Mouse (Mus musculus) thymus, postnatal 25 days (tissue): ENCODE data around the gene Tmem33.
A peak's percentile ranks its signal among the peaks of the same experiment; 100 is the strongest.

ENCODE experiments used
- DNase-seq: peaks from one replicate; pipeline ENCODE4 v3.0.0; 2022

The Tmem33 gene

DNA sequence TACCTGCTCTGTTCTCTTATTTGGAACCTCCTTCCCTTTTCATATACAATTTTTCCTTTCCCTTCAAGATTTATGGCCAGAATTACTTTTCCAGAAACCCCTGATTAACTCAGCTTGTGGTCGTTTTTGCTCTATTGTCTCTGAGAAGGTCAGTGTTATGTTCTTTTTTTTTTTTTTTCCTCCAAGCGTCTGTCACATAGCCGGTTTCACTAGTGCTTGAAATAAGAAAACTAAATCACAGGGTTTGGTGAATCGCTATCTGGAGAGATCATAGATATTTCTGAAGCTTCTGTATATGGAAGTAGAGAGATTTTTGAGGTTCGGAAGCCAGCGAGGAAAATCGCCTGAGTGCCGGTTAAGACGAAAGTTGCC is 220 bp upstream of the Tmem33 start:
- DNase-seq = no peak

DNA sequence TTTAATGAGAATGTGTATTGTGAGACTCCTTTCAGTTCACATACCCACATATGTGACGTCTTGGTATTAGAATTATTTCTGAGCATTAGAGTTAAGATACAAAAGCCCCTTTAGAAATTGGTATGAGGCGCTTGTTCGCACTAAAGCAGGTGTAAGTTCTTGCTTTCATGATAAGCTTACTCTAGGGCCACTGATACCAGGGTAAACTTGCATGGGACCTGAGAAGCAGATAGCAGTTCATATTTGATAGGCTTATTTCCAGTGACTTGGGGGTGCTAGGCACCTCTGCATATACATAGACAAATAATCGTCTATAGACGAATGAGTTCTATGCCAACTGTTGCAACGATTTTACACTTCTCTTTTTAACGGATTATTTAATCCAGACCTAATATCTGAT is 2.6 kb downstream of the Tmem33 start:
- no peak for DNase-seq

DNA sequence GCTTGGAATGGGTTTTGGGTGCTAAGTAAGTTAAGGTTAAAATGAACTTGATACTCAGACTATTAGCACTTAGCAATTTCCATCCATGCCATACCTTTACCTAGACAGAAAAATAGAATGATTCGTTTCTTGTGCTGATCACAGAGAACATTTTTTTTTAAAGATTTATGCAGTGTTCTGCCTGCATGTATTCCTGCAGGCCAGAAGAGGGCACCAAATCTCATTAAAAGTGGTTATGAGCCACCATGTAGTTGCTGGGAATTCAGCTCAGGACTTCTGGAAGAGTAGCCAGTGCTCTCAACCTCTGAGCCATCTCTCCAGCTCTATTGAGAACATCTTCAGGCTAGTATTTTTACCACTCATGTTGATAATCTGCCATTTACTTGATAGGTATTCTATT is 5.7 kb downstream of the Tmem33 start:
- DNase-seq = no peak

DNA sequence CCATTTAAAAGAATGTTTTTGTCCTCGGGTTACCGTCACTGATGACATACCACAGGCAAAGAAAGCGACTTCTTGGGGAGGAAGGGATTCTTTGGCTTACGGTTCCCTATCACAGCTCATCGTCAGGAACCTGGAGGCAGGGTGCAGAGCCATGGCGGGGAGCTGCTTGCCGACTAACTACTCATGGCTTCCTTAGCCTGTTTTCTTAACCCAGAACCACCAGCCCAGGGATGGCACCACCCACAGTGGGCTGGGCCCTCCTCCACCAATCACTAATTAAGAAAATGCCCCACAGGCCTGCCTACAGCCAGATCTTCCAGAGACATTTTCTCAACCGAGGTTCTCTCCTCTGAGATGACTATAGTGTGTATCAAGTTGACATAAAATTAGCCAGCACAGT is 8.9 kb downstream of the Tmem33 start:
- no peak for DNase-seq

DNA sequence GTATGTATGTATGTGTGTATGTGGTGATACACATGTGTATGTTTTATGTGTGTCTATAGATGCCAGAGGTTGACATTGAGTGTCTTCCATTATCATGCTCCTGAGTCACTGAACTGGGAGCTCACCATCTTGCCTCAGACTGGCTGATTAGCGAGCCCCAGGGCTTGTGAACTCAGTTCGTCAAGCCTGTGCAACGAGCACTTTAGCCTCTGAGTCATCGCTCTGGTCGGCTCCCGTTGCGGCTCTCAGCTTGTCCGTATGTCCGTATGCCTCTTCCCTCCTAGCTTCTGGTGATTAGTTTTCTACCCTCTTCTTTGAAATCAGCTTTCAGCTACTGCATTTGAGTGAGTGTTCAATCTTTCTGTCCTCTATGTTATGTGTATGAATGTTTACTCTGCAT is 19.0 kb downstream of the Tmem33 start:
- DNase-seq = no peak

DNA sequence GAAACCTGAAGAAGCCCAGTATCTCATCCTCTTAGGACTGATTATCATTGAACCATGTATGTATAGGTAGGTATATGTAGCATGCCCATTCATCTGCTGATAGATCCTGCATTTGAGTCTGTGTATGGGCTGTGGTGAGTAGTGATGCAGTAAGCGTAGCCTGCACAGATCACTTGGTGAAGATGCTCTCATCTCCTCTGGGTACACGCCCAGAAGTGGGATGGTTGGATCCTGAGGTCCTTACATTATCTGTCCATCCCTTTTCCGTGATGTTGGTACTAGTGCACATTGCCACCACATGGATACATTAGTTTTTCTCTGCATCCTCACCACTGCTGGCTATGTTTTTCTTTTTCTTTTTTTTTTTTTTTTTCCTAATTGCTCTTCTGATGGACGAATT is 19.5 kb downstream of the Tmem33 start:
- no peak for DNase-seq

DNA sequence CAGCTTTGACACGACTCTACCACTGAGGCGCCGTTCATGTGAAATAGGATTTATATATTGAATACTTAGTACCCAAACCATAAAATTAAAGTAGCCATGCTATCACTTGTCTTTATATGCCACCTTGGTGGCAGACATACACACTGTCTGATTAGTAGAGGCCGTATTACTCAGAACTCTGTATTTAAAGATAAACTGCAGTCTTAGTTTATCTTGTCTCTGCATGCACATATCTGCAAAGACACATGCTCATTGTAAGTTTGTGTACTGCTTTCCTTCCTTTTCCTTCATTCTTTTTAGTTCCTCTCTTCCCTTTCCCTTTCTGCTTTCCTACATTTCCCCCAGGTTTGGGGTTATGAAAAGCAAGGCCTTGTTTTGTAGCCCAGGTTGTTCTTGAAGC is 20.0 kb downstream of the Tmem33 start:
- no peak for DNase-seq

DNA sequence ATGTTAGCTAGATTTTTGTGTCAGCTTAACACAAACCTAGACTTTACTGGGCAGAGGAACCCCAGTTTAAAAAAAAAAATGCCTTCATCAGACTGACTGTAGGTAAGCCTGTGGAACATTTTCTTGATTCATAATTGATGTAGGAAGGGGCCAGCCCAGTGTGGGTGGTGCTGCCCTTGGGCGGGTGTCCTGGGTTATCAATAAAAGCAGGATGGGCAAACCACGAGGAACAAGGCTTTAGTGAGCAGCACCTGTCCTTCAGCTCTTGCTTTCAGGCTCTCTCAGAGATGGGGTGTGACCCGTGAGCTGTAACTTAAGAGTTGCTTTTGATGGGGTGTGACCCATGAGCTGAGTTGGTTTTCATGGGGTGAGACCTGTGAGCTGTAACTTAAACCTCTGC is 34.7 kb downstream of the Tmem33 start:
- DNase-seq = no peak

DNA sequence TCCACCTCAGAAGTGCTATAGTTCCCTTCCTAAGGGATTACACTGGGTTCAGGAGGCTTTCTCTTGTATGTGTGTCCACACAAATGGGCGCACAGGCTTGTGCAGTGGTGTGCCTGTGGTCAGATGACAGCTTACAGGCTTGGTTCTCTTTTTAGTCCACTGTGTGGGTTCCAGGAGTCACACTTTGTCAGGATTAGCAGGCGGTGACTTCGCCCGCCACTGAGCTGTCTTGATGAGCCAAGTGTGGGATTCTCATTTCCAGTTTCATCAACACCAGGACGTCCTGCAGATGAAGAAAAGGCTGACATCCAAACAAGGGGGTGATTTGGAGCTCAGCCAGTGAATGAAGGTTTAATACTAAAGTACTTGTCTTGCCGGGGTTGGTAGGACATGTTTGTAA is 35.3 kb downstream of the Tmem33 start:
- DNase-seq = no peak

DNA sequence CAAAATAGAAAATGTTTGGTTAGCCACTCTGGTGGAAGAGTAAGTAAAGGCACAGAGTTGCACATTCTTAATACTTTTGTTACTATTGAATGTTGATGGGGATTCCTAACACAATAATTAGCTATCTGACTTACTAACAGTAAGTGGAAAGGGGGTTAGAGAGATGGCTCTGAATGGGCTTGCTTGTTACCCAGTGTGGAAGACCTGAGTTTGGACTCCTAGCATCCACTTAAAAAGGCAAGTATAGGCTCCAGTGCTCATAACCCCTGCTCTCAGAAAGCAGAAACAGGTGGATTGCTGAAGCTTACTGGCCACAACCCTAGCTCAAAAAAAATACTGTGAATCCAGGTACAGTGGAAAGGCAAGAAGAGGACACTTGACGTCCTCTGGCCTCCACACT is 35.8 kb downstream of the Tmem33 start:
- DNase-seq = no peak

DNA sequence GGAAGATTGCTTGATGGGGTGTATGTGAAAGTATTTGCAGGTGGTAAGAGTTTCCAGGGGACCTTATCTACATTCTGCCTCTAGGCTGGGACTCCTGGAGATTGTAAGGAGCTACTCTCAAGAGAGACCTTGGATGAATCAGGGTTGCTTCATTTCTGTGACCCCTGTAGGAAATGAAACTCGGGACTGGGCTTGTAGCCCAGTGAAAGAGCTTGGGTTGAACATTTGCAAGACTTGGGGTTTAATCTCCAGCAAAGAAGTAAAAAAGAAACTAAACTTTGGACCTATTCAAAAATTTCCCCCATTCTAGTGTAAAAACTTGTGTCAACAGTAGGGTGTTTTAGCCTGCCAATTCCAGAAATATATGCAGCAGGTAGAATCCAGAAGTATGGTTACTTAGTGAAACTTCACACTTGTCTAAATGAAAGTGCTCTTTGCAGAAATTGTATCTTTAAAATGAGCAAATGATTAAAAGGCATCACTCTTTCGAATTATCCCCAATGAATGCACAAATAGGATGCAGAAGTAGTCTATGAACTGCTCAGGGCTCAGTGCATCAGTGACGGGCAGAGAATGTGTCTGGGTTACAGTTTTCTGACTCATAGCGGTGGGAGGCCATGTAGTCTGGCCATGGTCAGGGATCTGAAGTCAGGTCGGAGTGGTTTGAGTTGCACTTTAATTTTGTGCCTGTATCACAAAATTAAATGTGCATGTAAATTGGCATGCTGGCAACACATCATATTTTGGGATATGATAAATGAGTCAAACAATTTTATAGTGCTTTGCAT is 36.9 kb downstream of the Tmem33 start:
- no peak for DNase-seq

DNA sequence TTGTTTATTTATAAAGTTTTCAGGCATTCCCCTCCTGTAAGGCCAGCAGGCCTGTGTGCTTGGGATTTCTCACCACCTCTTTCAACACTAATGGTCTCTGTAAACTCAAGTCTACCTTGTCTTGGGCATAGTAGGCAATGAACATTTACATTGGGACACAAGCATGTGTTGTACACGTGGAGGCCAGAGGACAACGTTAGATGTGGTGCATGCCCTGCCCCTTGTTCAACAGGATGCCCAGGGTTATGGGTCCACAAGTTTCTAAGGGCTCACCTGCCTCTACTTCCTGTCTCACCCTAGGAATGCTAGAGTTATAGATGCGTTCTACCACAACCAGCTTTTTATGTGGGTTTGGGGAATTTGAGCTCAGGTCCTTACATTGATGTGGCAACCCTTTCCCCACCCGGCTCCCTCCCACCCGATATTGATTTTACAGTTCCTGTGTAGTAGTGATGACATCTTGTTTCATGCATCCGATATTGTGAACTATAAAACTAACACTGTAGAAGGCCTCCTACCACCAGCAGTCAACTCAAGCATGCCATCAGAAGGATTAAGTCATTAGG is 39.6 kb downstream of the Tmem33 start:
- DNase-seq = peak; percentile 9

DNA sequence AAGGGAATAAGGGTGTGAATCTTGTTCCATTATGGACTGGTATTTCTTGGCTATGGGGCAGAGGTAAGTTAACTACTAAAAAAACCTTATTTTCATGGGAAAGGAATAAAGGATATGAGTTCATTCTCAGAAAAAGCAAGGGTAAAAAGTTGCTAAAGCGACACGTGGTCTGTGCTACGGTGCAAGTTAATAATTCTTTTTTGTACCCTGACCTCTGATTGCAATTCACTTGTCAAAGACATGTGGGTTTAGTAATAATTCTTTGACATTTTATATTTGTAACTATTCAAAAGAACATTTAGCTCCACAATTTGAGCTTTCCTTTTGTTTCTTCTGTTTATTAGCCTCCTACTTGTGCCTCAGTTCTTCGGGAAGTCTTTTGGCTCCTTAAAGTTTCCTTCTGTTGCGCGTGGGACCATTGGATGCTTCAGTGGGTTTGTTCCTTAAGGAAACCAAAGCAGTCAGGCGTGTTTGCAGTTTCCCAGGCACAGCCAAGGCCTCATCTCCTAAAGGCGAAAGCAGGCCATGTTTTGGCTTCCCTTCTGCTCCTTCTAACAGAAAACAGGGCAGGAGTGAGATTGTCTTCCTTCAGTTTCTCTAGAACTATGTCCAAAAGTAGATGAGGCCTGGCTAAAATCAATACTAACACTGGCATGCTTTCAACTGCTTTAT is 40.7 kb downstream of the Tmem33 start:
- DNase-seq = no peak

DNA sequence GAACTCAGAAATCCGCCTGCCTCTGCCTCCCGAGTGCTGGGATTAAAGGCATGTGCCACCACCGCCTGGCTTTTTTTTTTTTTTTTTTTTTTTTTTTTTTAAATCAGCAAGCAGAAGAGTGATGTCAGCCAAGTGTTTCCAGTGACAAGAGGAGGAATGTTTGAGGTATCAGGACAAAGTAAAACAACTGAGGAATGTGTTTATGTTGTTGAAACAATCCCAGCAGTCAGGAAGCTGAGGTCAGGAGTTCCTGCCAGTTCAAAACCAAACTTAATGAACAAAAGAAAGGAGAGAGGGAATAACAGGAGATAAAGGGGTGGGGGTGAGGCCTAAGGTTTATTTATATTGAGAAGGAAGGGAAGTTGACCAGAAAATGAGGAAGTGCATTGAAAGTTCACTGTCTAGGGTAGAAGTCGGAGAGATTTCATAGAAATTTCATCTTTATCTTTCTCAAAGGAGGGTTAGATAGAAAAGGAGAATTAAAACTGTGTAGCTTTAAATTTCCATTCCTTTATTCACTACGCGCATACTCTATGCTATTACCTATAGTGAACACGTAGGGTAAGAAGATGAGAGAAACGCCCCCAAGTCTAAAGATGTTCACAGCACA is 41.5 kb downstream of the Tmem33 start:
- no peak for DNase-seq

DNA sequence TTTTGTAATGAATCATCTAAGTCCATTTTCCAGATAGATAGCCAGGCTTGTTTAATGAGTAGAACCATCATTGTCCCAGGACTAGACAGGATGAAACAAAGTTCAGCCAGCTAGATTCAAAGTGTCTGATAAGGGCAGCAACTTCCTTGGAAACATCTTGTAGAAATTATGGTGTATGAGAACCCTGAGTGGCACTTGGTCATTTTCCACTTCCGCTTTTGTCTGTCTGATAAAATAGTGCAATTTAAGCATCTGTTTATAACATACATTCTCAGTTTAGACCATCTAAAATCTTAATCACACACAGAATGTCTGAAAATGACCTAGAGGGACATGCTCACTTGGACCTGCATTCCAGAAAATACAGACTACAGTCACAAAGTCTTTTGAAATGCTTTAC is 43.5 kb downstream of the Tmem33 start:
- DNase-seq = no peak

DNA sequence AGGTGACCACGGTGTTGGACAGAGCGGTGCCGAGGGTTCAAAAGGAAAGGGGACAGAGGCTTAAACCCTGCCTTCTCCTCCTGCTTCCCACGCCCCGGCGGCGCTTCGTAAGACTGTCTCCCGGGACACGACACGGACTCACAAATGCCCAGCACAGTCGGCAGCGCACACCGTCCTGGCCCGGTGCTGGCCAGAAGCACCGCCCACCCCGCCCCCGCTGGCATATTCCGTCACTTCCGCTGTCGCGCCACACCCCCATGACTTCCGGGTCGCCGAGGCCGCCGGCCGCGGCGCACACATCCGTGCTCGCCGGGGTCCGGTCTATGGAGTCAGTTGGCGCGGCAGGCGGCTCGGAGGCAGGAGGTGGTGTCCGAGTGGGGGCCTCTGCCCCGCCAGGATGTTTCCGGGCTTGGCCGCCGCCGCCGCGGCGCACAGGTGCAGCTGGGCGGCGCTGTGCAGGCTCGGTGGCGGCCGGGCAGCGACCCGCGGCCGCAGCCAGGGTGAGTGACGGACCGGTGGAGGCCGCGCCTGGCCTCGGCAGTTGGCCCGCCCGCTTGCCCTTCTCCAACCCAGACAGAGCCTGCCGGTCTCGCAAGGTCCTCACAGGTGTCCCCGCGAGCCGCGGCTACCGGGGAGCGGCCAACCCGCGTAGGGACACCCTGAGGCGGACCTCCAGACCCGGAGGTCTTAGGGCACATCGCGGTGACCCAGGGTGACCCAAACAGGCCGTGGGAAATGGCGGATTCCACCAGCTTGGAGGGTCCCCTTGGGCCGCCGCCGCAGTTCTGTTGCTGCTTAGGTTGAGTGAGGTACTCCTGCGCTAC is 46.5 kb downstream of the Tmem33 start, which contains the start of gene Slc30a9:
TSS of gene Slc30a9 (plus strand) at position 258 of the 824 bp plus-strand sequence.
- peak; percentile 90 for DNase-seq

DNA sequence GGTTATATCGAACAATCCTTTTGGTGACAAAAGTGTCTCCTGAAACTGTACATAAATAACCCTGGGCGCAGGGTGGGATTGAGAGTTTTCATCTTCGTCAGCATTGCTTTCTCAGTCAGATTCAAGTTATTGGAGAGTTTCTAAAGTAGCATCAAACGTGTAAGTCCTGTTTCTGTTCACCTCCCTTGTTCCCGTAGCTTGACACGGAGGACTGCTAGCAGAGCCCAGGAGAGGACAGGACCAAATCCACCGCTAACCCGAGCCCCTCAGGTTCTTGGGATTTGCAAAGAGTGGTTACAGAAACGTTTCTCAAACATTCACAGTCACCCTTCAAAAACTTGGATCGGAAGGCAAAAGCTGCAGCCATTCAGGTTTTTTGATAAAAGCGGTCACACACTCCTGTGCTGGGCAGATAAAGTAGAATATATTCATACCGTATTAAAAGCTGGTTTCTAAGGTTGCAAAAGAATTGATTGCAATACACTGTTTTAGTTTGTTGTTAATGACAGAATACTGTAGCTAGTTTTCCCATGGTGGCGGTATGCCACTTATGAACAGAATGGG is 47.4 kb downstream of the Tmem33 start:
- DNase-seq = no peak

DNA sequence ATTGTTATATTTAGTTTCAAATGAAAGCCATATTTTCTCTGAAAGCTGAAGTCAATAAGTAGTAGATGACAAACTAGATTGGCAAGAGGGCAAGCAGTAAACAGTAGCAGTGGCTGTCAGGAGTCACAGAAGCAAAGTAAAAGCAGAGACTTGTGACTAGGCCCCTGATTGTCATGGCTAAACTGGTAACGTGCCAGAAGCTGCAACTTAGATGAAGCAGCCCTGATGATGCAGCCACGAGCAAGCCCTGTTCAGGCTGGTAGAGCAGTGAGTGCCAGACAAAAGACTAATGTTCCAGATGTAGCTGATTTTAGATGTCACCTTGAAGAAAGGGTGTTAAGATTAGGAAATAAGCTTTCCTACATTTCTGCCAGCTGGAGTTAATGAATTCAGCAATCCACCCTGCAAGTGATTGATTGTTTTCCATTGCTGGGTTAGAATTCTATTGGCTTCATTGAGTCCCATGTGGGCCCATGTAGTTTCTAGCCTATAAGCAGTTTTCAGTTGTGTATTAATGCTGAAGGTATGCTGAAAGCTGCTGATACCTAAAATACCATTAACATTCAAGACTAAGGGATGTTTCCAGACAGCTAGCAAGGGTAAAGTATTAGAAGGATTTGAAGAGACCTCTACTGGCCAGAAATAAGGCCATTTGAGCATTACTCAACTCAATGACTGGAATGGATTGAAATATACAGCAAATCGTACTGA is 51.6 kb downstream of the Tmem33 start:
- no peak for DNase-seq

DNA sequence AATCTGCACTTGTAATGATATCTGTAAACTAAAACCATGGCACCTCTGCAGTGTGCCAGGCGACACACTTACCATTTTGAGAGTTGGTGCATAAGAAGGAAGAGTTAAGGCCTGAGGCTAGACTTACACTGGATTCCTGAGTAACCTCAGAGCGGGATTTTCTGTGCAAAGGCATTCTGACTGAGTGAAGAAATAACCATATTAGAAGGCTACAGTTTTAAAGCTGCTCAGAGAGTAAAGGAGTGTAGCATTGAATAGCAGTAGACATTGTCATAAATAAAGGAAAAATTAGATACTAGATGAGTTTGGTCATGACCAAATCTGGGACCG is 52.1 kb downstream of the Tmem33 start:
- no peak for DNase-seq

DNA sequence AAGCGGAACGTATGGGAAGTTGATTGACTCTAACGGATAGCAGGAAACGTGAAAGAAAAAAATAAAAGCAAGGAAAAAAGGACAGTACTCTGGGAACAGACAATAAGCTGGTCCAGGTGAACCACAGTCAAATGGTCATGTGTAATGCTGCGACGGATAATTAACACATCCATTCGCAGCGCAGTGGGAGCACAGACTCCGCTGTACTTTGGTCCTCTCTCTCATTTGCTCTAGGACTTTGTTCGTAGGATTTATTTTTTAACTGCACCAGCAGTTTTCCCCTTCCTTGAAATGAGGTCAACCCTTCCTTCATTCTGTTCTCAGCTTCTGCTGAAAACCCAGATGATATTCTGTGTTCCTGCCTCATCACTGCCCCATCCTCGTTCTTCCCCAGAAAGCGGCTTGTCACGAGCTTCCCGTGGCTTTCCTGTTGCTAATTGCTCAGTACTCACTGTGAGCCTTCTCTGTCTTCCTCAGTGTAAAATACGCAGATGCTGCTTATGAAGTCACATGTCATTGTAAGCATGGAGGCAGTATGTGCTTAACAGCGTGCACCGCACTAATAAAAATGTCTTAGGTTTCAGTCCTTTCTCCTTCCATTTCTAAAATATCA is 61.4 kb downstream of the Tmem33 start:
- DNase-seq = no peak

DNA sequence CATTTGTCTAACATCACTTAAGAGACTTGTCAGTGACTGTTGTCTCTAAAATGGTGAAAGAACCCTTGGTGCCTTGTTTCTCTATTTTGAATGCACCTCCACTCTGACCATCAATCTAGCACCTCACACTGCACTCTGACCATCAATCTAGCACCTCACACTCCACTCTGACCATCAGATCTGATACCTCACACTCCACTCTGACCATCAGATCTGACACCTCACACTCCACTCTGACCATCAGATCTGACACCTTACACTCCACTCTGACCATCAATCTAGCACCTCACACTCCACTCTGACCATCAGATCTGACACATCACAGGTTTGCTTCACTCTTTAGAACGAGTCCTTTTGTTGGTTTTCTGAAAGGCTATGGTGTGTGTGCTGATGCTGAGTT is 63.7 kb downstream of the Tmem33 start:
- DNase-seq = no peak

DNA sequence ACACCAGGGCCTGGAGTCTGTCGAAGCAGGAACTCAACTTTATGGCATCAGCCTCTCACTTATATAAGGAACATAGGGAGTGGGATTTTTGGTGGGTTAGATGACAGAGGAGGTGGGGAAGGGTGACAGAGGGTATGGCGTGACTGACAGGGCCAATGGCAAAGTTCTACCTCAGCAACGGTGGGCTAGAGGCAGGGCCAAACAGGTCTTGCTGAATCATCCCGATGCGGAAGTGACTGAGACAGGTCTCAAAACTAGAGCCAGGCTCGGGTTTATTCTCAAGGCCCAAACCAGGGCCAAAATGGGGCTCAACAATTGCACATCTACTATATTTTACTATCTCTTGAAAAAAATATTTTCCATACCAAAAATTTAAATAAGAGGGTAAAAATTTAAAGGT is 80.4 kb downstream of the Tmem33 start:
- DNase-seq = no peak
